Mouse (Mus musculus): ENCODE data around the gene Tradd.

Tradd gene

DNA sequence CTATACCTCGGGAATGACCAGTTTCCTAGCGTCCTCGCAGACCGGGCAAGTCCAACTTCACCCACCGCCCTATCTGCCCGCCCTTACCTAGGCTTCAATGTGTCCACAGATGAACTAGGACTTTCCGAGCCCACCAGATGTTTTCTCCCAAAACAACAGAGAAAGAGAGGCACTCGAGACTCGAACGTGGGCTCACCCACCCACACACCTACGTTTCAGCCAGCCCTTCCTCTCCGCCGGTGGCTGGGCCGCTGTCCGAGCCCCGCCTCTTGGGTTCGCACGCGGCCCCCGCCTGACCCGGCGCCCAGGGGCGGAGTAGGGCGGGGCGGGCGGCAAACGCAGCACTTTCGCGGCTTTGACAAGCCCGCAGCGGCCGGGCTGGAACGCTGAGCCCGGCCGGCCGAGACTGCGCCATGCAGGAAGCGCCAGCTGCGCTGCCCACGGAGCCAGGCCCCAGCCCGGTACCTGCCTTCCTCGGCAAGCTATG, 5.1 kb upstream of the Tradd start, which contains the start of gene Hsf4:
Gene Hsf4 (plus strand): TSS at position 341 of the 487 bp plus-strand sequence.
- DNase-seq, result peak; percentile 42 to 50

- DNase-seq, result no peak
Measured at GRCm38 (mm10) chr8:105269075-105269458, 4.7 kb upstream of the Tradd start.

GRCm38 (mm10) chr8:105268342-105269074, 4.1 kb upstream of the Tradd start:
- DNase-seq, result no peak

DNA sequence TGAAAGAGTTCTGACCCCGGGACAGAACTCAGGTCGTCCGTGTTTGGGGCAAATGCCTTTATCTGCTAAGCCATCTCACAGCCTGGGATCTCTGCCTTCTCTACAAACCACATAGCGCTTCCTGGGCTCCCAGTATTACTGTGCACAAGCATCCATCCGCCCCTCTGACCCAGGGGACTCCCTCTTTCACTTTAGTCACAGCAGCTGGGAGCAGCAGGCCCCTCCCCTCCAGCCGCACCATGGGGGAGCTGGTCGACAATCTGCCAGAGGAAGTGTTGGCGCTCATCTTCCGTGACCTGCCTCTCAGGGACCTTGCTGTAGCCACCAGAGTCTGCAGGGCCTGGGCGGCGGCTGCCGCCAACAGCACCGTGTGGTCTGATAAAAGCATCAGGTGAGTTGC, 2.4 kb upstream of the Tradd start:
- DNase-seq, result peak; percentile 57 to 67

DNA sequence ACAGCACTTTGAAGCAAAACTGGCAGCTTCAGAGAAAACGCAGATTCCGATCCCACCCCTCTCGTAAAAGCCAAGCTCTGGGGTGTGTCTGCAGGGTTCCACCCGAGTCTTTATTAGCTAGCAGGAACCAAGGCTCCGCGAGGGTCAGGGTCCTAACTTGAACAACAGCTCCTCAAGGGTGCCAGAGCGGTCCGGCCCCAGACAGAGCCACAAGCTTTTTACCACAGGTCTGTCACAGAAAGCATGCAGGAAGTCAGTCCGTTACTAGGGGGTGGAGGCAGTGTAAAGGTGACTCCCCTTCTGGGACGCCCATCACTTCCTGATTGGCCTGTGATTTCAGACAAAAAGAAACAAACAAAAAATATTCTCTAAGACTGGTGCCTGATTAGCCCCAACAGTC, 719 bp upstream of the Tradd start:
- peak; percentile 69 to 76 for DNase-seq

DNA sequence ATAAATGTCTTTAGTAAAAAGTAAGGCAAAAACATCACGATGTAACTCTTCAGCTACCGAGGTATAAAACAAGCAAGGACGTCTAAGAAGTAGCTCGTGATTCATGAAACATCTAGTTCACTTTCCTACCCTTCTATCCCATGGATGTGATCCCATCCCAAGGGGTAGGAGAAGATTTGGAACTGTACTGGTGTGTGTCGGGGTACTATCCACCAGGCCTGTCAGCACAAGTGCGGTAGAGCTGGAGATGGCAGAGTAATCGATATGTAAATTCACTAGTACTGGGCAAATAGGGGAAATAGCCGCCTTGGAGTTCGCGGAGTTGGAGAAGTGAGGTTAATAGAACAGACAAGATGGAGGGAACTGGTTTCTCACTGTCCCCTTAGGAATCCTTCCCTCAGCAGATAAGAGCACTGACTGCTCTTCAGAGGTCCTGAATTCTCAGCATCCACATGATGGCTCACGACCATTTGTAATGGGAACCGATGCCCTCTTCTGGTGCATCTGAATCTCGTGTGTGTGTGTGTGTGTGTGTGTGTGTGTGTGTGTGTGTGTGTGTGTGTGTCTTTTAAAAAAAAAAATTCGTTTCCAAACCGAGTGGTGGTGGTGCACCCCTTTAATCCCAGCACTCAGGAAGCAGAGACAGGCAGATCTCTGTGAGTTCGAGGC, 1.0 kb downstream of the Tradd start:
- DNase-seq, result no peak

DNA sequence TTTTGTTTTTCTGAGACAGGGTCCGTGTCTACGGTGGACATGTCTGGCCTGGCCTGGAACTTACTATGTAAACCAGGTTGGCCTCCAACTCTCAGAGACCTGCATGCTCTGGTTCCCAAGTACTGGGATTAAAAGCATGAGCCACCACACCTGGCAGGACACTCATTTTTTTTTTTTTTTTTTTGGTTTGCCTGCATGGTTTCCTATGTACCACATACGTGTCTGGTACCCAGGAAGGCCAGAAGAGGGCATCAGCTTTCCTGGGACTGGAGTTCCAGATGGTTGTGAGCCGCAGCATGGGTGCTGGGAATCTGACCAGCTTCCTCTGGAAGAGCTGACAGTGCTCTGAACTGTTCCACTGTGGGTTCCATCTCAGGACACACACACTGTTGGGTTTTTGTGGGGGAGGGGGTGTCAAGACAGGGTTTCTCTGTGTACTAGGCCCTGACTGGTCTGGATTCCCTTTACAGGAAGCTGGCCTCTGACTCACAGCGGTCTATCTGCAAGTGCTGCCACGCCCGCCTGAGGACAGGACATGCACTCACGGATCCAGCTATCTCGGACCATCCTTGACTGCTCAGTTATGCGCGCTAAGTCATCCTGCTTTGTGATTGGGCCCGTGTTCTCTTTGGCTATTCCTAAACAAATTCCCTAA, 3.0 kb downstream of the Tradd start:
- DNase-seq, result no peak

DNA sequence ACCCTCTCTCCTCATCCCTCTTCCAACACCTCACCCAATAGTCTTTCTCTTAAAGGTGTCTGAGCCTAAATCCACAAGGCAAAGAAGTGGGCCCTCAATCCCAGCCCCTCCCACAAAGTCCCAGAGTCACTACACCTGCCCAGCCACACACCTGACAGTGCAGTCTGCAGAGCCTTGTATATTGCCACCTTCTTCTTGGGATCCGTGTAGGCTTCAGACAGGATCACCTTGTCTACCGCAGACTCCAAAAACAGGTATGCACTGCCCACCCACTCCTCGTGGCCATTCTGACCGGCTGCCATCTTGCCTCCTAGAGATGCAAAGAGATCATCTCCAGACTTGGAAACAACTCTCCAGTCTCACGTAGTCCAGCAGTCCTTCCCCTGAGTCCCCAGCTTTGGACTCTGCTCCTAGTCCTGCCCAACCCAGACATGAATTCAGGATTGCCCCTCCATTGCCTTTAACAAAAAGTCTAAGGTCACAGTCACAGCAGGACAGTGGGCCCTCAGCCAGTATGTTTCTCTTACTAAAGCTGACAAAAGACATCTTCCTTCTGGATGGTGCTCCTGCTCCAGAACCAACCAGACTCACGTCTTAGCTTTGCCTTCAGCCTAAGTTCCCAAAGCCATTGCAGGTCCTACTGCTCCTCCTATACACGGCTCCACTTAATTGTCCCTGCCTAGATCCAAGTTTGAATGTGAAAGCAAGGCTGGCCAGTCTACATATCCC, 3.9 kb downstream of the Tradd start:
- DNase-seq, result no peak

- DNase-seq, result peak; percentile 83 to 88
Measured at GRCm38 (mm10) chr8:105259721-105260320, 4.6 kb downstream of the Tradd start.

- no peak for DNase-seq
Measured at GRCm38 (mm10) chr8:105258911-105259720, 5.3 kb downstream of the Tradd start.

GRCm38 (mm10) chr8:105257318-105258114, 6.9 kb downstream of the Tradd start:
- DNase-seq, result no peak

DNA sequence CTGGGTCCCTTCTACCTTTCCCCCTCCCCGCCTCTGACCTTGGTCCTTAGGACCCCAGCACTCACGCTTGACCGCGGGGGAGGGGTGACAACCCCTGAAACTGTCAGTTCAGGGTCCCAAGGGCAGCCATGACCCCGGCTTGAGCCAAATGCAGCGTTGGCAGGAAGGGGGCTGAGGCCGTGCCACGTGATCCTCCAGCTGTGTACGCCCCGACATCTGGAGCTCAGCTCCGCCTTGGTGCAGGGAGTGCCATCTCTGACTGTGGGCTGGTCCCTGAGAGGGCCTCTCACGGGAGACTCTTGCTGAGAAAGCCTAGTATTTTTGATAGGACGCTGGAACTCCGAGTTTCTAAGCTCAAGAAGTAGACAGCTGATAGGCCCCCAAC, 9.5 kb downstream of the Tradd start, which contains the start of gene B3gnt9:
Gene B3gnt9 (minus strand): TSS at position 188 of the 385 bp plus-strand sequence.
- DNase-seq, result peak; percentile 30

DNA sequence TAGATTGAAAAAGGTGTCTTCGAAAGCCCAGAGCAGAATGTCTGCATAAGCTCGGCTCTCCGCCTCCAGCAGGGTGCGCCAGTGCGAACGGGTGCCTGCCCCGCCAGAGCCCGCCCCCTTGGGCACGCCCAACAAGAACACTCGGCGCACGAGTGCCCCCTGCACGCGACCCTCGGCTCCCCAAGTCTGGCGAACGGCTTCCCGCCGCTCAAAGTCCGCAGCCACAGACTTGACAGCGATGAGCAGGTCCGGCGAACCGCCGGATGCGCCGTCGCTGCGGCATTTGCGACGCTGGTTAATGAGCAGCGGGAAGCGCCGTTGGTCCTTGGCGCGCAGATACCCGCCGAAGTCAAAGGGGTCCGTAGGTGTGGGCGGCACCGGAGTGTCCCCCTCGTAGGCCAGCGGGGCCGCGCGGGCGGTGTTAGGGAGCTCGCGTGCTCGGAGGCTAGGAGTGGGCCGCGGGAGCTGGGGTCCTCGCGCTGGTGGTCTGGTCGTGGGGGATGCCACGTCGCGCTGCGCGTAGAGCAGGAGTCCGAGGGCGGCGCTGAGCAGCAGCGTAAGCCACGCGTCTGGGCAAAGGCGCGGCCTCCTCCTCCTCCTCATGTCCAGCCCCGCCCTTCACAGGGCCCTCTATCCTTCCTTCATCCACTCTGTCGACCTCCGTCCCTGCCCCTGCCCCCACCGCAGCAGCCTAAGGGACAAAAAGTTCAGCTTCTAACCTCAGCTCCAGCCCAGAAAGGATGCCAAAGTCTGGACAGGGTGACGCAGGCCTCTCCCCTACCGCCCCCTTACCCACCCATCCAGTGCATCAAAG, 10.1 kb downstream of the Tradd start:
- DNase-seq, result peak; percentile 93

DNA sequence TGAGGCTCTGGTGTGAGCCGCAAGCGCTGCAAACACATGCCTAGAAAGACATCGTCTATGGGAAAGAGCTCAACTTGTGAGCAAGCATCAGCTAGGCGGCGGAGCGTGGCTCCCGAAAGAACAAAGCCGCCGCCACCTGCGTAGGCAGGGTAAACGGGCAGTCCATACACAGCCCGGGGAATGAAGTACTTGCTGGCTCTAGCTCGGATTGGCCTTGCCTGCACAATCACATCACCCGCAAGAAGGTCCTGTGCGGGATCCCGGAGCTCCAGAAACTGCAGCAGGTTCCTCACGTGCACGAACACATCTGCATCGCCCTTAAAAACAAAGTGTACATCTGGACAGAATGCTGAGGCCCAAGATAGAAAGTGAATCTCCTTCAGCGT, 10.7 kb downstream of the Tradd start:
- DNase-seq, result no peak

GRCm38 (mm10) chr8:105252680-105253537, 11.5 kb downstream of the Tradd start:
- DNase-seq, result no peak

DNA sequence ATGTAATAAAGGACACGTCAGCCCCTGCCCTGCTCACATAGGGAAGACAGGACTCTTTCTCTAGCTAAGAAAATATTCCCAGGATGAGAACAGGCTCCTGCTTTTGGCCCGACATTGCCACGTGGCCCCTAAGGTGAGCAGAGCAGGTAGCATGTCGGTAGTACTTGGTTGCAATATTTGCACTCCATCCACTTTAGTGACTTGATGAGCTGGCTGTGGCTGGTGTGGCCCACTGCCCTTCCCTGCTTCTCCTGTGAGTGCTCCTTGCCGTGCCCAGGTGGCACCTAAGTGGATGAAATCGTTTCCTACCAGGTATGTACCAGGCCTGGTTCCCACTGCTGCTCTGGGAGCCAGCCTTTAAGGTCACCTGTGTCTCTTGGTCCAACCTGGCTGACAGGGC, 12.5 kb downstream of the Tradd start:
- DNase-seq, result no peak

- DNase-seq, result no peak
Measured at GRCm38 (mm10) chr8:105241016-105241415, 23.4 kb downstream of the Tradd start.

DNA sequence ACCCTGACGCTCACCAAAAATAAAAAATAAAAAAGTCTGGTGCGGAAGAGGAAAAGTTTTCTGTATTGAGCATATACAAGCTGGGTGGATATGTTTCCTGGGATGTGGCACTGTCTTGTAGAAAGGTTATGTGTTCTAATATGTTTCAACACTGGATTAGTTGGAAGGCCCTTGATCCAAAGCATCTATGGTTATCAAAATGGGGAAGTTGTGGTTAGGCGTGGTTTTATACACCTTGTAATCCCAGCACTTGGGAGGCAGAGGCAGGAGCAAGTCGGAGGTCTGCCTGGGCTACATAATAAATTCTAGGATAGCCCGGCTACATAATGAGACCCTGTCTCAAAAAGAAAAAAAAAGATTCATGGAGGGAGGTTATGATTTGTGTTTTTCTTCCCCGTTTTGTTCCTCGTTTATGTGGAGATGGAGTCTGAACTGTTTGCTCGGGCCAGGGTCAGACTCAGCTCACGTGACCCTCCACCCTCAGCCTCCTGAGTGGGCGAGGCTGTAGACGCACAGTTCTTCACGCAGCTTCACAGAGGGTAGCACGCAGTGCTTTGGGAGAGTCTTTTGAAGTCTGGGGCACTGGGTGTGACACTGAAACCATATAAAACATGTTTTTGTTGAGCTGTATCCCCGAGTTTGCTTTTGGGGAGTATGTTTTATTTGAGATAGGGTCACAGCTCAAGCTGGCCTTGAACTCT, 26.8 kb downstream of the Tradd start:
- DNase-seq, result no peak

Measured in B cell, adult 2 months (primary cell).